Mouse (Mus musculus) testis, postnatal 14 days (tissue): ENCODE data around the gene Adam8.
A peak's percentile ranks its signal among the peaks of the same experiment; 100 is the strongest.

Experiments
- DNase-seq: peaks from one replicate; pipeline ENCODE4 v3.0.0; 2021; ENCODE audit warnings: low spot score

Gene Adam8

GRCm38 (mm10) chr7:139946032-139946431 is 46.3 kb downstream of the Adam8 start:
- DNase-seq, result no peak

GRCm38 (mm10) chr7:139945516-139945915 is 46.8 kb downstream of the Adam8 start:
- DNase-seq, result no peak

GRCm38 (mm10) chr7:139944291-139945240 is 47.8 kb downstream of the Adam8 start:
- peak; percentile 26 for DNase-seq

GRCm38 (mm10) chr7:139943674-139944281 is 48.6 kb downstream of the Adam8 start, which contains the start of gene Utf1:
Gene Utf1, plus strand, starts transcription at chr7:139943789.
- DNase-seq, result peak; percentile 37

- DNase-seq, result no peak
These were observed 51.7 kb downstream of the Adam8 start for GRCm38 (mm10) chr7:139940476-139941209.

- DNase-seq, result no peak
These were observed 54.6 kb downstream of the Adam8 start for GRCm38 (mm10) chr7:139937810-139938209.

- DNase-seq, result no peak
These were observed 55.2 kb downstream of the Adam8 start for GRCm38 (mm10) chr7:139937138-139937537.

GRCm38 (mm10) chr7:139936705-139937104 is 55.7 kb downstream of the Adam8 start:
- no peak for DNase-seq

- no peak for DNase-seq
These were observed 61.6 kb downstream of the Adam8 start for GRCm38 (mm10) chr7:139930732-139931131.
